15 mouse cellular contexts compared by ENCODE assay signal in genomic region chr1:92971879-92972795, GRCm38 (mm10). TPM values are rescaled to one million over a fixed set of nuclear protein-coding genes. Genes with fewer than 3 reads are reported as not detected.
A peak's percentile ranks its signal among the peaks of the same experiment; 100 is the strongest.
DNase-seq lines count a peak whose midpoint lies in the region; ATAC-seq and TF ChIP-seq lines count a peak whose summit lies in the region.
"Had no signal": no experiment of that assay in that cellular context is flagged by ENCODE, and none has a peak within 500 bp of the region (broad histone marks: within the 10 kb centered on the region; RNA-seq: fewer than 3 reads in every experiment).

No protein-coding gene starts in this region.

- no peaks in the 10 kb centered on the region for H3K36me3 ChIP-seq in liver, postnatal 0 days (replicated peaks; ENCODE audit: insufficient read depth, low read length)
- no peaks in the 10 kb centered on the region for H3K36me3 ChIP-seq in G1E (replicated peaks)
- H3K36me3 ChIP-seq: forebrain, embryonic 10.5 days; midbrain, embryonic 10.5 days; neural tube, embryonic 13.5 days had no signal

- peak overlapping the region; percentile 46 for H3K27ac ChIP-seq in liver, postnatal 0 days (ENCODE audit: low read depth)
- H3K27ac ChIP-seq: forebrain, embryonic 10.5 days; liver, embryonic 14.5 days; midbrain, embryonic 10.5 days; neural tube, embryonic 13.5 days; stomach, postnatal 0 days had no signal

- H3K4me2 ChIP-seq in liver, postnatal 0 days (ENCODE audit: low read depth, low read length) = no peak overlapping the region
- H3K4me2 ChIP-seq: neural tube, embryonic 13.5 days had no signal

- no peak for TF ChIP-seq CTCF in liver, postnatal 0 days (IDR thresholded peaks at IDR 0.05; ENCODE audit: low read depth)
- no peak for TF ChIP-seq CTCF in G1E (IDR thresholded peaks at IDR 0.05; ENCODE audit: low read depth, low read length)

- WGBS in liver, postnatal 0 days (ENCODE audit: insufficient replicate concordance) = 55% methylated on average over 7 of the region's 7 CpGs

- ATAC-seq in liver, postnatal 0 days = peak; percentile 55
- 0 out of 2 replicates have a peak, but pooled peaks have one; percentile 15 for ATAC-seq in G1E (ENCODE audit: extremely low read depth, insufficient number of reproducible peaks, low FRiP score, poor library complexity, severe bottlenecking)
- peak; percentile 75 for ATAC-seq in megakaryocyte progenitor cell, adult 5-6 weeks (replicated peaks; ENCODE audit: poor library complexity)
- no peak for ATAC-seq in activated CD4-positive, CD25-positive, alpha-beta regulatory T cell, adult 4 months

- H3K27me3 ChIP-seq in liver, postnatal 0 days (ENCODE audit: insufficient read depth, low read length) = no peaks in the 10 kb centered on the region
- H3K27me3 ChIP-seq in G1E (ENCODE audit: insufficient read depth, low read length) = peaks cover 10% of the 10 kb centered on the region
- H3K27me3 ChIP-seq: neural tube, embryonic 13.5 days had no signal

- H3K9me3 ChIP-seq in liver, postnatal 0 days (ENCODE audit: low read length) = no peaks in the 10 kb centered on the region
- H3K9me3 ChIP-seq in G1E (replicated peaks) = no peaks in the 10 kb centered on the region
- H3K9me3 ChIP-seq: forebrain, embryonic 10.5 days; midbrain, embryonic 10.5 days; neural tube, embryonic 13.5 days had no signal

- H3K9ac ChIP-seq in liver, postnatal 0 days (replicated peaks) = no peak overlapping the region
- H3K9ac ChIP-seq: liver, embryonic 14.5 days; neural tube, embryonic 13.5 days had no signal

- DNase-seq in adrenal gland, postnatal 14 days = peak; percentile 29
- no peak for DNase-seq in adrenal gland, postnatal 10 days
- no peak for DNase-seq in liver, postnatal 0 days
- DNase-seq in liver (no peak), G1E (ENCODE audit: low spot score) (no peak)
- DNase-seq in embryo, embryonic 10 days (ENCODE audit: low spot score) = no peak
- DNase-seq: gastrocnemius, postnatal 25 days; right cerebral cortex, adult 18-20 months had no signal

- no peaks in the 10 kb centered on the region; the same call in 1 of the 2 replicates for H3K4me1 ChIP-seq in liver, postnatal 0 days (ENCODE audit: insufficient read depth)
- no peaks in the 10 kb centered on the region for H3K4me1 ChIP-seq in G1E (ENCODE audit: insufficient read depth, low read depth, low read length)

- H3K4me3 ChIP-seq in liver, postnatal 0 days (ENCODE audit: low read depth, low read length) = no peak overlapping the region
- H3K4me3 ChIP-seq in G1E (ENCODE audit: low read depth, low read length) = no peak overlapping the region
- H3K4me3 ChIP-seq: forebrain, embryonic 10.5 days; midbrain, embryonic 10.5 days; neural tube, embryonic 13.5 days had no signal

- TF ChIP-seq EP300 in liver, postnatal 0 days (IDR thresholded peaks at IDR 0.05; ENCODE audit: low read depth) = no peak

RNA-seq across cellular contexts. Expression of gene Gpr35, which starts 21.5 kb away (rescaled TPM):
- 1.9 and 3.5 TPM in 2 replicates for total RNA-seq in adrenal gland, postnatal 14 days (2021)
- 1 to 10 TPM in 1 of 2 experiments, under 1 TPM in 1; 0.97 to 1.7 TPM for total RNA-seq in adrenal gland, postnatal 10 days (2021)
- polyA plus RNA-seq in liver, postnatal 0 days (2015; fragmentation: Nextera tagmentation; extraction: Ambion mirVana) = 1.1 and 1.4 TPM in 2 replicates
- total RNA-seq in G1E (2014; fragmentation: Nextera tagmentation) (0.24 and 0.38 TPM in 2 replicates), G1E (2017) (0.64 and 0.93 TPM in 2 replicates)
- 0.03 and 0.07 TPM in 2 replicates for polyA plus RNA-seq in G1E (2012)
- 1.1 TPM in 2 replicates for total RNA-seq in megakaryocyte progenitor cell, adult 5-6 weeks (2015)
- 0.74 and 1.6 TPM in 2 replicates for total RNA-seq in megakaryocyte progenitor cell, adult 5-6 weeks (2017)
- under 1 TPM; 0.21 to 0.61 TPM for polyA plus RNA-seq in activated CD4-positive, CD25-positive, alpha-beta regulatory T cell, adult 4 months (2017; shearing (Covaris generic))

RNA-seq across cellular contexts. Expression of gene Aqp12, which starts 34.0 kb away (rescaled TPM):
- not detected in 2 replicates for total RNA-seq in adrenal gland, postnatal 14 days (2021)
- under 1 TPM in 1 of 2 experiments, not detected in 1; 0.36 TPM for total RNA-seq in adrenal gland, postnatal 10 days (2021)
- polyA plus RNA-seq in liver, postnatal 0 days (2015; fragmentation: Nextera tagmentation; extraction: Ambion mirVana) = not detected in 2 replicates
- not detected in 2 replicates for total RNA-seq in G1E (2014; fragmentation: Nextera tagmentation)
- total RNA-seq in G1E (2017) = not detected in 2 replicates
- not detected in 2 replicates for polyA plus RNA-seq in G1E (2012)
- total RNA-seq in megakaryocyte progenitor cell, adult 5-6 weeks (2015) = not detected in 2 replicates
- not detected in 2 replicates for total RNA-seq in megakaryocyte progenitor cell, adult 5-6 weeks (2017)
- not detected for polyA plus RNA-seq in activated CD4-positive, CD25-positive, alpha-beta regulatory T cell, adult 4 months (2017; shearing (Covaris generic))
- total RNA-seq: gastrocnemius, postnatal 25 days had no signal
- polyA plus RNA-seq: forebrain, embryonic 10.5 days; liver, embryonic 14.5 days; midbrain, embryonic 10.5 days; neural tube, embryonic 13.5 days; stomach, postnatal 0 days had no signal

RNA-seq across cellular contexts. Expression of gene Capn10, which starts 38.0 kb away (rescaled TPM):
- 16.2 and 18.7 TPM in 2 replicates for total RNA-seq in adrenal gland, postnatal 14 days (2021)
- total RNA-seq in adrenal gland, postnatal 10 days (2021) = 10 to 100 TPM; 16.8 to 22.4 TPM
- 25.6 and 25.8 TPM in 2 replicates for polyA plus RNA-seq in liver, postnatal 0 days (2015; fragmentation: Nextera tagmentation; extraction: Ambion mirVana)
- total RNA-seq in G1E (2014; fragmentation: Nextera tagmentation) = 3.3 and 13.2 TPM in 2 replicates
- total RNA-seq in G1E (2017) = 22.3 and 25.6 TPM in 2 replicates
- 25.0 and 27.9 TPM in 2 replicates for polyA plus RNA-seq in G1E (2012)
- 4.4 and 6.9 TPM in 2 replicates for total RNA-seq in megakaryocyte progenitor cell, adult 5-6 weeks (2015)
- 8.2 and 9.2 TPM in 2 replicates for total RNA-seq in megakaryocyte progenitor cell, adult 5-6 weeks (2017)
- 1 to 10 TPM; 4.0 to 8.0 TPM for polyA plus RNA-seq in activated CD4-positive, CD25-positive, alpha-beta regulatory T cell, adult 4 months (2017; shearing (Covaris generic))
